Comparison of ENCODE assay signal across 8 mouse cellular contexts in genomic region chr7:143070506-143071070, GRCm38 (mm10). TPM values are rescaled to one million over a fixed set of nuclear protein-coding genes. Genes with fewer than 3 reads are reported as not detected.
DNase-seq lines count a peak whose midpoint lies in the region; ATAC-seq and TF ChIP-seq lines count a peak whose summit lies in the region.

No protein-coding gene starts in this region.

- no peaks in the 10 kb centered on the region for H3K9me3 ChIP-seq in limb, embryonic 14.5 days (ENCODE audit: control insufficient read depth, low read length)
- no peaks in the 10 kb centered on the region for H3K9me3 ChIP-seq in stomach, embryonic 16.5 days (replicated peaks; ENCODE audit: control insufficient read depth, low read length)

- peak overlapping the region; percentile 89 for H3K4me2 ChIP-seq in limb, embryonic 14.5 days (replicated peaks; ENCODE audit: low read depth, low read length, severe bottlenecking)
- peak overlapping the region; percentile 95 for H3K4me2 ChIP-seq in stomach, embryonic 16.5 days (ENCODE audit: low read depth, low read length)

- TF ChIP-seq POLR2A in spleen, adult 2 months (IDR thresholded peaks at IDR 0.05; ENCODE audit: low read depth, low read length): no peak
- no peak; the same call in 1 of the 2 replicates for TF ChIP-seq POLR2A in limb, embryonic 14.5 days (IDR thresholded peaks at IDR 0.05; ENCODE audit: borderline replicate concordance, extremely low read depth, insufficient read depth, insufficient read length)

- no peak for ATAC-seq in limb, embryonic 14.5 days (ENCODE audit: low FRiP score, low read depth)
- ATAC-seq in stomach, embryonic 16.5 days (ENCODE audit: insufficient read depth, low FRiP score): no peak

- H3K27ac ChIP-seq in spleen, adult 2 months (ENCODE audit: insufficient read depth, low read length): no peak overlapping the region
- peak overlapping the region; percentile 88; the same call in 1 of the 2 replicates for H3K27ac ChIP-seq in limb, embryonic 14.5 days (replicated peaks; ENCODE audit: low read depth, low read length)
- H3K27ac ChIP-seq in stomach, embryonic 16.5 days (ENCODE audit: low read length): peak overlapping the region; percentile 96; the same call in 1 of the 2 replicates

- no peak for TF ChIP-seq CTCF in spleen, adult 2 months (IDR thresholded peaks at IDR 0.05; ENCODE audit: extremely low read depth, insufficient read depth, insufficient read length, insufficient replicate concordance)

- H3K9ac ChIP-seq in limb, embryonic 14.5 days (ENCODE audit: low read depth, low read length, severe bottlenecking): peak overlapping the region; percentile 89
- H3K9ac ChIP-seq in stomach, embryonic 16.5 days (ENCODE audit: low read length): peak overlapping the region; percentile 93

- WGBS in spleen, adult 2 months: 92% methylated on average over 10 of the region's 10 CpGs
- WGBS in limb, embryonic 14.5 days: 86% methylated on average over 10 of the region's 10 CpGs
- WGBS in stomach, embryonic 16.5 days: 79% methylated on average over 10 of the region's 10 CpGs

- peaks cover 14% of the 10 kb centered on the region; the same call in 1 of the 2 replicates for H3K4me1 ChIP-seq in spleen, adult 2 months (ENCODE audit: control insufficient read depth, insufficient read depth, insufficient read length)
- H3K4me1 ChIP-seq in limb, embryonic 14.5 days (ENCODE audit: control insufficient read depth, insufficient read depth, low read length): peaks cover 12% of the 10 kb centered on the region
- peaks cover 18% of the 10 kb centered on the region for H3K4me1 ChIP-seq in stomach, embryonic 16.5 days (ENCODE audit: control insufficient read depth, insufficient read depth, low read length)

- no peaks in the 10 kb centered on the region for H3K27me3 ChIP-seq in spleen, adult 2 months (ENCODE audit: control insufficient read depth, insufficient read depth, low read length)
- H3K27me3 ChIP-seq in limb, embryonic 14.5 days (ENCODE audit: control insufficient read depth, insufficient read depth, low read length): no peaks in the 10 kb centered on the region
- H3K27me3 ChIP-seq in stomach, embryonic 16.5 days (ENCODE audit: control insufficient read depth, insufficient read depth, low read length): no peaks in the 10 kb centered on the region

- peak overlapping the region; percentile 94; the same call in 1 of the 2 replicates for H3K4me3 ChIP-seq in spleen, adult 2 months (ENCODE audit: extremely low read depth, insufficient read depth, insufficient read length)
- H3K4me3 ChIP-seq in limb, embryonic 14.5 days (replicated peaks; ENCODE audit: low read length): peak overlapping the region; percentile 69
- peak overlapping the region; percentile 86 for H3K4me3 ChIP-seq in stomach, embryonic 16.5 days (replicated peaks; ENCODE audit: low read length)

- peaks cover 6% of the 10 kb centered on the region for H3K36me3 ChIP-seq in spleen, adult 2 months (ENCODE audit: control insufficient read depth, insufficient read depth, low read length)
- peaks cover 56% of the 10 kb centered on the region for H3K36me3 ChIP-seq in limb, embryonic 14.5 days (ENCODE audit: control insufficient read depth, insufficient read depth, low read length)
- peaks cover 3% of the 10 kb centered on the region; the same call in 1 of the 2 replicates for H3K36me3 ChIP-seq in stomach, embryonic 16.5 days (ENCODE audit: control insufficient read depth, insufficient read depth, low read length)

- peak; percentile 32 to 36 for DNase-seq in cerebellum, postnatal 10 days
- no peak for DNase-seq in cerebellum, postnatal 25 days
- DNase-seq in spleen, adult 2 months (ENCODE audit: low read depth in 1 of 2, low spot score in 2 of 2): no peak
- no peak for DNase-seq in spleen, adult 18-20 months
- no peak for DNase-seq in limb, embryonic 14.5 days (ENCODE audit: low spot score)
- DNase-seq in ovary, postnatal 10 days (ENCODE audit: low spot score): no peak
- no peak for DNase-seq in B cell, adult 2 months

RNA-seq across cellular contexts. Expression of gene Tssc4, which starts 1.5 kb away (rescaled TPM):
- 62.9 and 85.0 TPM in 2 replicates for polyA plus RNA-seq in spleen, adult 2 months (2012; rRNA removed)
- 130 and 174 TPM in 2 replicates for polyA plus RNA-seq in limb, embryonic 14.5 days (2012; rRNA removed)
- polyA plus RNA-seq in limb, embryonic 14.5 days (2014; fragmentation: Nextera tagmentation; extraction: Ambion mirVana): 65.0 and 67.0 TPM in 2 replicates
- polyA plus RNA-seq in stomach, embryonic 16.5 days (2015; fragmentation: Nextera tagmentation; extraction: Ambion mirVana): 75.8 and 84.7 TPM in 2 replicates

RNA-seq across cellular contexts. Expression of gene Cd81, which starts 18.0 kb away (rescaled TPM):
- 300 and 352 TPM in 2 replicates for polyA plus RNA-seq in spleen, adult 2 months (2012; rRNA removed)
- 456 and 528 TPM in 2 replicates for polyA plus RNA-seq in limb, embryonic 14.5 days (2012; rRNA removed)
- polyA plus RNA-seq in limb, embryonic 14.5 days (2014; fragmentation: Nextera tagmentation; extraction: Ambion mirVana): 658 and 696 TPM in 2 replicates
- polyA plus RNA-seq in stomach, embryonic 16.5 days (2015; fragmentation: Nextera tagmentation; extraction: Ambion mirVana): 638 and 686 TPM in 2 replicates

RNA-seq across cellular contexts. Expression of gene Trpm5, which starts 23.9 kb away (rescaled TPM):
- polyA plus RNA-seq in spleen, adult 2 months (2012; rRNA removed): 0.66 and 0.95 TPM in 2 replicates
- 63.4 and 71.2 TPM in 2 replicates for polyA plus RNA-seq in limb, embryonic 14.5 days (2012; rRNA removed)
- polyA plus RNA-seq in limb, embryonic 14.5 days (2014; fragmentation: Nextera tagmentation; extraction: Ambion mirVana): 24.1 and 24.2 TPM in 2 replicates
- polyA plus RNA-seq in stomach, embryonic 16.5 days (2015; fragmentation: Nextera tagmentation; extraction: Ambion mirVana): 18.3 and 18.5 TPM in 2 replicates

RNA-seq across cellular contexts. Expression of gene Kcnq1, which starts 35.6 kb away (rescaled TPM):
- 1.1 and 1.2 TPM in 2 replicates for polyA plus RNA-seq in spleen, adult 2 months (2012; rRNA removed)
- polyA plus RNA-seq in limb, embryonic 14.5 days (2012; rRNA removed): 1.7 and 2.7 TPM in 2 replicates
- polyA plus RNA-seq in limb, embryonic 14.5 days (2014; fragmentation: Nextera tagmentation; extraction: Ambion mirVana): 1.3 and 1.5 TPM in 2 replicates
- polyA plus RNA-seq in stomach, embryonic 16.5 days (2015; fragmentation: Nextera tagmentation; extraction: Ambion mirVana): 10.0 and 10.1 TPM in 2 replicates

Comparison
In these comparisons a context has a peak if more than half of its experiments do, and no peak if none do; other contexts are left out.
1. DNase-seq: peak in cerebellum, postnatal 10 days (2 of 2); none in cerebellum, postnatal 25 days (0 of 2), spleen, adult 2 months (0 of 2), spleen, adult 18-20 months (0 of 2), limb, embryonic 14.5 days (single experiment), ovary, postnatal 10 days (single experiment) and B cell, adult 2 months (0 of 2).
2. Peak in every context shown above with its lines, with median percentiles within 50 percentile points of each other: H3K4me3 ChIP-seq.